Mouse (Mus musculus) liver, embryonic 11.5 days (tissue): Measurements from ENCODE around the gene Col6a2. TPM values are rescaled to one million over a fixed set of nuclear protein-coding genes. Genes with fewer than 3 reads are reported as not detected.

Source experiments
- ATAC-seq: fragments of 200-750 bp; cut with Nextera tagmentation; replicated peaks from 2 replicates; pipeline ENCODE4 v1.8.0; 2017; ENCODE audit warnings: moderate number of reproducible peaks, mild to moderate bottlenecking, moderate TSS enrichment, moderate library complexity; ENCODE audit not compliant: low FRiP score
- DNase-seq: peaks from one replicate; pipeline ENCODE4 v3.0.0-alpha.2; 2017; ENCODE audit warnings: low spot score
- H3K27ac ChIP-seq: fragments of 300-500 bp; sonication (generic); 2 replicates; pipeline ENCODE4 v1.5.1; 2014; ENCODE audit warnings: mild to moderate bottlenecking, low read depth, low read length, control low read depth
- H3K27me3 ChIP-seq: fragments of 300-500 bp; sonication (generic); replicated peaks from 2 replicates; pipeline ENCODE4 v1.6.1; 2014; ENCODE audit warnings: low read length, mixed read lengths; ENCODE audit not compliant: control insufficient read depth, insufficient read depth
- H3K36me3 ChIP-seq: fragments of 300-500 bp; sonication (generic); 2 replicates; pipeline ENCODE4 v1.6.1; 2014; ENCODE audit warnings: mild to moderate bottlenecking, low read length, moderate library complexity, mixed read lengths; ENCODE audit not compliant: control insufficient read depth, insufficient read depth
- H3K4me1 ChIP-seq: fragments of 300-500 bp; sonication (generic); replicated peaks from 2 replicates; pipeline ENCODE4 v1.6.1; 2014; ENCODE audit warnings: low read length, mixed read lengths; ENCODE audit not compliant: control insufficient read depth, insufficient read depth
- H3K4me2 ChIP-seq: fragments of 300-500 bp; sonication (generic); 2 replicates; pipeline ENCODE4 v1.6.1; 2014; ENCODE audit warnings: mild to moderate bottlenecking, control low read depth, moderate library complexity
- H3K4me3 ChIP-seq: fragments of 300-500 bp; sonication (generic); 2 replicates; pipeline ENCODE4 v1.5.1; 2014; ENCODE audit warnings: low read depth, low read length, control low read depth
- H3K9ac ChIP-seq: fragments of 300-500 bp; sonication (generic); 2 replicates; pipeline ENCODE4 v1.6.1; 2014; ENCODE audit warnings: low read depth, low read length, control low read depth
- H3K9me3 ChIP-seq: fragments of 300-500 bp; sonication (generic); 2 replicates; pipeline ENCODE4 v1.6.1; 2016; ENCODE audit warnings: low read length, inconsistent platforms, mixed read lengths; ENCODE audit not compliant: control insufficient read depth
- WGBS: fragments of 180-500 bp; shearing (Covaris S2); extraction: QIAGEN DNeasy Blood & Tissue Kit; methylation state at CpG from one replicate; pipeline ENCODE4 v1.1.7; 2014; 5-methylcytosine and 5-hydroxymethylcytosine counted together
- polyA plus RNA-seq: library from polyadenylated mRNA; unstranded; fragments of >200 nt; fragmentation: Nextera tagmentation; extraction: Ambion mirVana; gene quantifications from 2 replicates; pipeline ENCODE4 v1.2.1, GENCODE M21; 2014

Col6a2 gene
- polyA plus RNA-seq, 1 experiment from 2014 or later, result 18.2 TPM

- Histone ChIP-seq H3K36me3 (peaks cover 36% of the 10 kb centered on the region), H3K27ac (no peak overlapping the region), H3K9me3 (no peaks in the 10 kb centered on the region), H3K4me1 (no peaks in the 10 kb centered on the region), H3K27me3 (no peaks in the 10 kb centered on the region), H3K9ac (no peak overlapping the region), H3K4me3 (no peak overlapping the region), H3K4me2 (no peak overlapping the region)
- 87% methylated on average over 3 of the region's 3 CpGs for WGBS
- no peak for DNase-seq
- ATAC-seq, result no peak
These were observed 71.9 kb downstream of the Col6a2 start for GRCm38 (mm10) chr10:76551556-76551955.

- no peaks in the 10 kb centered on the region for H3K9me3 ChIP-seq
- peaks cover 38% of the 10 kb centered on the region for H3K36me3 ChIP-seq
- no peaks in the 10 kb centered on the region for H3K27me3 ChIP-seq
- H3K4me1 ChIP-seq, result no peaks in the 10 kb centered on the region
- no peak overlapping the region for H3K4me2 ChIP-seq
- WGBS, result 83% methylated on average over 5 of the region's 5 CpGs
- ATAC-seq (no peak), DNase-seq (no peak)
- no peak overlapping the region for H3K4me3 ChIP-seq
- no peak overlapping the region for H3K27ac ChIP-seq
- no peak overlapping the region for H3K9ac ChIP-seq
These were observed 73.0 kb downstream of the Col6a2 start for GRCm38 (mm10) chr10:76550458-76550857.

GRCm38 (mm10) chr10:76548218-76548617 is 75.2 kb downstream of the Col6a2 start:
- ATAC-seq (no peak), DNase-seq (no peak)
- H3K4me1 ChIP-seq, result no peaks in the 10 kb centered on the region
- no peak overlapping the region for H3K4me2 ChIP-seq
- H3K9ac ChIP-seq, result no peak overlapping the region
- 93% methylated on average over 8 of the region's 8 CpGs for WGBS
- no peaks in the 10 kb centered on the region for H3K27me3 ChIP-seq
- H3K36me3 ChIP-seq, result peaks cover 37% of the 10 kb centered on the region
- H3K27ac ChIP-seq, result no peak overlapping the region
- H3K9me3 ChIP-seq, result no peaks in the 10 kb centered on the region
- H3K4me3 ChIP-seq, result no peak overlapping the region

- no peaks in the 10 kb centered on the region for H3K27me3 ChIP-seq
- H3K36me3 ChIP-seq, result peaks cover 27% of the 10 kb centered on the region
- no peaks in the 10 kb centered on the region for H3K9me3 ChIP-seq
- H3K4me2 ChIP-seq, result no peak overlapping the region
- no peak overlapping the region for H3K27ac ChIP-seq
- ATAC-seq (no peak), DNase-seq (no peak)
- WGBS, result 88% methylated on average over 8 of the region's 8 CpGs
- H3K9ac ChIP-seq, result no peak overlapping the region
- H3K4me3 ChIP-seq, result no peak overlapping the region
- H3K4me1 ChIP-seq, result no peaks in the 10 kb centered on the region
These were observed 76.9 kb downstream of the Col6a2 start for GRCm38 (mm10) chr10:76546566-76546965.

Other genes starting within 250 kb of the Col6a2 start
- gene AC141477.1, start 183.2 kb downstream of the Col6a2 start, polyA plus RNA-seq, result not detected in 2 replicates
- gene Pcnt, start 180.8 kb downstream of the Col6a2 start, polyA plus RNA-seq, result 17.9 and 27.6 TPM in 2 replicates
- not detected in 2 replicates for gene 2610028H24Rik, start 174.5 kb downstream of the Col6a2 start, polyA plus RNA-seq
- 57.8 and 60.9 TPM in 2 replicates for gene Mcm3ap, start 154.7 kb downstream of the Col6a2 start, polyA plus RNA-seq
- 6.3 and 6.6 TPM in 2 replicates for gene Ybey, start 154.5 kb downstream of the Col6a2 start, polyA plus RNA-seq
- gene Lss, start 92.0 kb downstream of the Col6a2 start, polyA plus RNA-seq, result 48.3 and 56.0 TPM in 2 replicates
- not detected in 2 replicates for gene Spatc1l, start 61.4 kb downstream of the Col6a2 start, polyA plus RNA-seq
- 13.3 and 17.3 TPM in 2 replicates for gene Ftcd, start 48.0 kb downstream of the Col6a2 start, polyA plus RNA-seq
- gene Col6a1, start 102.5 kb upstream of the Col6a2 start, polyA plus RNA-seq, result 18.1 and 20.8 TPM in 2 replicates